Mouse (Mus musculus): ENCODE measurements around the gene Sel1l3. TPM values are rescaled to one million over a fixed set of nuclear protein-coding genes. Genes with fewer than 3 reads are reported as not detected.

Sel1l3 gene
- total RNA-seq, 2 experiments from 2014 or later: 1.7 to 2.0 TPM

- no peak for DNase-seq (ENCODE audit: low spot score)
- intact Hi-C loops (cut with DNase I): no loop called here
Measured at GRCm38 (mm10) chr5:53148160-53148923, 65.4 kb downstream of the Sel1l3 start.

- DNase-seq (ENCODE audit: low spot score): no peak
- intact Hi-C loops (cut with DNase I): no loop called here
Measured at GRCm38 (mm10) chr5:53147418-53147817, 66.3 kb downstream of the Sel1l3 start.

- no peak for DNase-seq (ENCODE audit: low spot score)
- intact Hi-C loops (cut with DNase I): no loop called here
Measured at GRCm38 (mm10) chr5:53146684-53147061, 67.1 kb downstream of the Sel1l3 start.

- intact Hi-C loops (cut with DNase I): no loop called here
- DNase-seq (ENCODE audit: low spot score): no peak
Measured at GRCm38 (mm10) chr5:53146049-53146683, 67.6 kb downstream of the Sel1l3 start.

GRCm38 (mm10) chr5:53142587-53142986 is 71.1 kb downstream of the Sel1l3 start:
- no peak for DNase-seq (ENCODE audit: low spot score)
- intact Hi-C loops (cut with DNase I): no loop called here

- intact Hi-C loops (cut with DNase I): no loop called here
- no peak for DNase-seq (ENCODE audit: low spot score)
Measured at GRCm38 (mm10) chr5:53140158-53140927, 73.4 kb downstream of the Sel1l3 start.

GRCm38 (mm10) chr5:53139566-53139965 is 74.2 kb downstream of the Sel1l3 start:
- intact Hi-C loops (cut with DNase I): no loop called here
- no peak for DNase-seq (ENCODE audit: low spot score)

- no peak for DNase-seq (ENCODE audit: low spot score)
- intact Hi-C loops (cut with DNase I): no loop called here
Measured at GRCm38 (mm10) chr5:53139140-53139539, 74.6 kb downstream of the Sel1l3 start.

- intact Hi-C loops (cut with DNase I): no loop called here
- no peak for DNase-seq (ENCODE audit: low spot score)
Measured at GRCm38 (mm10) chr5:53138025-53138424, 75.7 kb downstream of the Sel1l3 start.

- intact Hi-C loops (cut with DNase I): no loop called here
- DNase-seq (ENCODE audit: low spot score): no peak
Measured at GRCm38 (mm10) chr5:53135984-53136383, 77.7 kb downstream of the Sel1l3 start.

GRCm38 (mm10) chr5:53134003-53134402 is 79.7 kb downstream of the Sel1l3 start:
- no peak for DNase-seq (ENCODE audit: low spot score)
- intact Hi-C loops (cut with DNase I): no loop called here

- intact Hi-C loops (cut with DNase I): loop anchor here (2.0 kb wide), 1 partner anchor 246 kb away; no protein-coding TSS in a partner anchor
- no peak for DNase-seq (ENCODE audit: low spot score)
Measured at GRCm38 (mm10) chr5:53124701-53125100, 89.0 kb downstream of the Sel1l3 start.

- DNase-seq (ENCODE audit: low spot score): no peak
- intact Hi-C loops (cut with DNase I): loop anchor here (2.0 kb wide), 1 partner anchor 245 kb away; no protein-coding TSS in a partner anchor
Measured at GRCm38 (mm10) chr5:53123525-53124286, 90.0 kb downstream of the Sel1l3 start.

- intact Hi-C loops (cut with DNase I): no loop called here
- no peak for DNase-seq (ENCODE audit: low spot score)
Measured at GRCm38 (mm10) chr5:53119689-53120088, 94.0 kb downstream of the Sel1l3 start.

GRCm38 (mm10) chr5:53118212-53118611 is 95.5 kb downstream of the Sel1l3 start:
- DNase-seq (ENCODE audit: low spot score): no peak
- intact Hi-C loops (cut with DNase I): no loop called here

GRCm38 (mm10) chr5:53114616-53115267 is 99.0 kb downstream of the Sel1l3 start:
- intact Hi-C loops (cut with DNase I): no loop called here
- DNase-seq (ENCODE audit: low spot score): no peak

- DNase-seq (ENCODE audit: low spot score): no peak
- intact Hi-C loops (cut with DNase I): no loop called here
Measured at GRCm38 (mm10) chr5:53112942-53113341, 100.8 kb downstream of the Sel1l3 start.

- intact Hi-C loops (cut with DNase I): no loop called here
- no peak for DNase-seq (ENCODE audit: low spot score)
Measured at GRCm38 (mm10) chr5:53111036-53111435, 102.7 kb downstream of the Sel1l3 start.

GRCm38 (mm10) chr5:53110225-53110624 is 103.5 kb downstream of the Sel1l3 start:
- DNase-seq (ENCODE audit: low spot score): no peak
- intact Hi-C loops (cut with DNase I): no loop called here

GRCm38 (mm10) chr5:53108668-53109067 is 105.1 kb downstream of the Sel1l3 start:
- DNase-seq (ENCODE audit: low spot score): no peak
- intact Hi-C loops (cut with DNase I): no loop called here

All from heart, postnatal 25 days (tissue).